In the genomic region with DNA sequence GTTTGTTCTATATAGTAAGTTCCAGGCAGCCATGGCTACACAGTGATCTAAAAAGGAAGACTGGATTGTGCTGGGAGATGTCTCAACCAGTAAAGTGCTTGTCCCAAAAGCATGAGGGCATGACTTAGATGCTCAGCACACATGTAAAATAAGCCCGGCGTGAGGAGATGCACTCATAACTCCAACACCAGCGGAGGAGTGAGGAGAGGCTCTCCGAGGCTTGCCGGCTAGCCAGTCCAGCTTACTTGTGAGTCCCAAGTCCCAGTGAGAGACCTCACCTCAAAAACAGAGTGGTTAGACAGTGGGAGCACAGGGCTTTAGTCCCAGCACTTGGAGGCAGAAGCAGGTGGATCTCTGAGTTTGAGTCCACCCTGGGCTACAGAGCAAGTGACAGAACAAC, we compare ENCODE assay signal across 27 mouse cellular contexts. TPM values are rescaled to one million over a fixed set of nuclear protein-coding genes. Genes with fewer than 3 reads are reported as not detected.
DNase-seq lines count a peak whose midpoint lies in the region; ATAC-seq and TF ChIP-seq lines count a peak whose summit lies in the region.
"Had no signal": no experiment of that assay in that cellular context is flagged by ENCODE, and none has a peak within 500 bp of the region (broad histone marks: within the 10 kb centered on the region; RNA-seq: fewer than 3 reads in every experiment).

No protein-coding gene starts in this region.

- no peaks in the 10 kb centered on the region for H3K27me3 ChIP-seq in kidney, adult 2 months (replicated peaks; ENCODE audit: control insufficient read depth, insufficient read depth, low read length)
- H3K27me3 ChIP-seq in midbrain, embryonic 11.5 days (ENCODE audit: control insufficient read depth, insufficient read depth, low read length), result no peaks in the 10 kb centered on the region
- no peaks in the 10 kb centered on the region for H3K27me3 ChIP-seq in midbrain, postnatal 0 days (ENCODE audit: insufficient read depth, low read length)
- H3K27me3 ChIP-seq: CH12.LX; embryonic facial prominence, embryonic 13.5 days; embryonic facial prominence, embryonic 15.5 days; forebrain, embryonic 12.5 days; Patski had no signal

- TF ChIP-seq POLR2A in kidney, adult 2 months (IDR thresholded peaks at IDR 0.05; ENCODE audit: low read depth, low read length), result no peak

- no peak overlapping the region for H3K4me3 ChIP-seq in kidney, adult 2 months (ENCODE audit: insufficient read depth, low read depth, low read length)
- H3K4me3 ChIP-seq in midbrain, embryonic 11.5 days (ENCODE audit: low read depth, low read length), result no peak overlapping the region
- H3K4me3 ChIP-seq in midbrain, postnatal 0 days (ENCODE audit: low read depth, low read length), result no peak overlapping the region
- H3K4me3 ChIP-seq: embryonic facial prominence, embryonic 13.5 days; forebrain, embryonic 10.5 days; forebrain, embryonic 12.5 days had no signal

- no peak overlapping the region for H3K4me2 ChIP-seq in midbrain, embryonic 11.5 days
- no peak overlapping the region for H3K4me2 ChIP-seq in midbrain, postnatal 0 days (ENCODE audit: low read depth, low read length, poor library complexity, severe bottlenecking)
- H3K4me2 ChIP-seq: embryonic facial prominence, embryonic 15.5 days; forebrain, embryonic 12.5 days had no signal

- peaks cover 27% of the 10 kb centered on the region for H3K4me1 ChIP-seq in kidney, adult 2 months (ENCODE audit: control insufficient read depth, insufficient read depth, low read length)
- H3K4me1 ChIP-seq in midbrain, embryonic 11.5 days (ENCODE audit: control insufficient read depth, insufficient read depth, low read length), result peaks cover 12% of the 10 kb centered on the region
- H3K4me1 ChIP-seq in midbrain, postnatal 0 days (ENCODE audit: insufficient read depth, low read length), result 0 out of 2 replicates have a peak, but pooled peaks cover 5% of the 10 kb centered on the region
- H3K4me1 ChIP-seq: embryonic facial prominence, embryonic 13.5 days; embryonic facial prominence, embryonic 15.5 days had no signal

- WGBS in kidney, adult 2 months, result 85% methylated on average over 5 of the region's 5 CpGs
- WGBS in midbrain, embryonic 11.5 days, result 92% methylated on average over 5 of the region's 5 CpGs
- 99% methylated on average over 5 of the region's 5 CpGs for WGBS in midbrain, postnatal 0 days

- H3K9ac ChIP-seq in midbrain, embryonic 11.5 days (ENCODE audit: low read length), result no peak overlapping the region
- no peak overlapping the region for H3K9ac ChIP-seq in midbrain, postnatal 0 days (replicated peaks; ENCODE audit: low read length, poor library complexity, severe bottlenecking)
- H3K9ac ChIP-seq: embryonic facial prominence, embryonic 15.5 days; forebrain, embryonic 12.5 days had no signal

- intact Hi-C loops in heart, postnatal 36 days (cut with DNase I), result loop anchor here (5.0 kb wide), 3 partner anchors 393 to 448 kb away; a partner anchor contains a TSS

- H3K27ac ChIP-seq in kidney, adult 2 months (ENCODE audit: insufficient read depth, low read depth, low read length), result peak overlapping the region; percentile 51
- H3K27ac ChIP-seq in midbrain, embryonic 11.5 days (ENCODE audit: low read depth, low read length), result no peak overlapping the region
- H3K27ac ChIP-seq in midbrain, postnatal 0 days (ENCODE audit: low read depth, low read length), result no peak overlapping the region
- H3K27ac ChIP-seq: embryonic facial prominence, embryonic 13.5 days; embryonic facial prominence, embryonic 15.5 days; forebrain, embryonic 10.5 days; forebrain, embryonic 12.5 days had no signal

- no peak for TF ChIP-seq CTCF in kidney, adult 2 months (conservative IDR thresholded peaks at IDR 0.05; ENCODE audit: insufficient read depth, insufficient read length, low read depth, low read length)
- TF ChIP-seq CTCF in midbrain, postnatal 0 days (IDR thresholded peaks at IDR 0.05), result no peak

- DNase-seq in heart, adult 11 months, result peak; percentile 77
- no peak for DNase-seq in heart, postnatal 36 days
- DNase-seq in kidney, adult 2 months, result no peak
- DNase-seq in kidney, adult 11 months, result no peak
- peak; percentile 69 for DNase-seq in midbrain, embryonic 11.5 days (ENCODE audit: low spot score, missing footprints)
- no peak for DNase-seq in midbrain, postnatal 0 days (ENCODE audit: low spot score)
- DNase-seq: adrenal gland, adult 8-10 months; adrenal gland, postnatal 14 days; adrenal gland, postnatal 36 days; B cell, adult 2 months; cerebellum, adult 11 months; cerebellum, adult 18-20 months; cerebellum, adult 8-10 months; cerebellum, postnatal 14 days; cerebellum, postnatal 36 days; embryo, embryonic 11 days had no signal

- ATAC-seq in midbrain, embryonic 11.5 days (ENCODE audit: low FRiP score), result no peak
- ATAC-seq in midbrain, postnatal 0 days (ENCODE audit: low FRiP score), result no peak
- ATAC-seq: activated CD4-positive, CD25-positive, alpha-beta regulatory T cell, adult 4 months; CD4-positive, CD25-positive, alpha-beta regulatory T cell, adult 4 months; forebrain, embryonic 14.5 days; forebrain, embryonic 16.5 days; Patski had no signal

- H3K9me3 ChIP-seq in midbrain, embryonic 11.5 days (ENCODE audit: control insufficient read depth, low read length), result no peaks in the 10 kb centered on the region
- no peaks in the 10 kb centered on the region for H3K9me3 ChIP-seq in midbrain, postnatal 0 days (ENCODE audit: low read length)
- H3K9me3 ChIP-seq: embryonic facial prominence, embryonic 13.5 days; embryonic facial prominence, embryonic 15.5 days; forebrain, embryonic 10.5 days; forebrain, embryonic 12.5 days; G1E had no signal

- peaks cover 10% of the 10 kb centered on the region; the same call in 1 of the 2 replicates for H3K36me3 ChIP-seq in kidney, adult 2 months (ENCODE audit: control insufficient read depth, insufficient read depth, low read length)
- H3K36me3 ChIP-seq in midbrain, embryonic 11.5 days (ENCODE audit: control insufficient read depth, insufficient read depth, low read length), result 0 out of 2 replicates have a peak, but pooled peaks cover 2% of the 10 kb centered on the region
- peaks cover 10% of the 10 kb centered on the region; the same call in 1 of the 2 replicates for H3K36me3 ChIP-seq in midbrain, postnatal 0 days (ENCODE audit: insufficient read depth, low read length)

RNA-seq across cellular contexts. Expression of a gene that starts 2.0 kb away (rescaled TPM):
- 10 to 100 TPM; 34.8 to 35.3 TPM for total RNA-seq in heart, postnatal 36 days (2021)
- polyA plus RNA-seq in kidney, adult 2 months (2012; rRNA removed), result 75.3 and 83.7 TPM in 2 replicates
- polyA plus RNA-seq in midbrain, embryonic 11.5 days (2014; fragmentation: Nextera tagmentation; extraction: Ambion mirVana), result 43.9 and 49.9 TPM in 2 replicates
- total RNA-seq in midbrain, postnatal 0 days (2014; rRNA removed), result 19.7 and 30.3 TPM in 2 replicates
- polyA plus RNA-seq in midbrain, postnatal 0 days (2015; fragmentation: Nextera tagmentation; extraction: Ambion mirVana), result 55.4 and 59.8 TPM in 2 replicates

RNA-seq across cellular contexts. Expression of a gene that starts 43.7 kb away (rescaled TPM):
- 10 to 100 TPM; 41.2 to 41.3 TPM for total RNA-seq in heart, postnatal 36 days (2021)
- 10.6 and 12.5 TPM in 2 replicates for polyA plus RNA-seq in kidney, adult 2 months (2012; rRNA removed)
- polyA plus RNA-seq in midbrain, embryonic 11.5 days (2014; fragmentation: Nextera tagmentation; extraction: Ambion mirVana), result 67.9 and 74.1 TPM in 2 replicates
- total RNA-seq in midbrain, postnatal 0 days (2014; rRNA removed), result 107 and 121 TPM in 2 replicates
- 60.0 and 66.5 TPM in 2 replicates for polyA plus RNA-seq in midbrain, postnatal 0 days (2015; fragmentation: Nextera tagmentation; extraction: Ambion mirVana)

Comparison
In these comparisons a context has a peak if more than half of its experiments do, and no peak if none do; other contexts are left out.
1. DNase-seq: peak in heart, adult 11 months (single experiment) and midbrain, embryonic 11.5 days (single experiment); none in heart, postnatal 36 days (0 of 2), kidney, adult 2 months (single experiment), kidney, adult 11 months (single experiment) and midbrain, postnatal 0 days (single experiment).